Mouse (Mus musculus) stomach, postnatal 0 days (tissue): Measurements from ENCODE around the gene Fgfr2. TPM values are rescaled to one million over a fixed set of nuclear protein-coding genes. Genes with fewer than 3 reads are reported as not detected.

Experiments used
- ATAC-seq: fragments of 200-750 bp; cut with Nextera tagmentation; 2 replicates; pipeline ENCODE4 v1.8.0; 2017; ENCODE audit not compliant: low FRiP score, low TSS enrichment
- DNase-seq: peaks from one replicate; pipeline ENCODE4 v3.0.0-alpha.2; 2016; ENCODE audit warnings: low spot score
- H3K27ac ChIP-seq: fragments of 300-500 bp; sonication (generic); replicated peaks from 2 replicates; pipeline ENCODE4 v1.5.1; 2014; ENCODE audit warnings: mild to moderate bottlenecking, control low read depth
- H3K27me3 ChIP-seq: fragments of 300-500 bp; sonication (generic); 2 replicates; pipeline ENCODE4 v1.6.1; 2014; ENCODE audit warnings: low read length; ENCODE audit not compliant: control insufficient read depth, insufficient read depth
- H3K36me3 ChIP-seq: fragments of 300-500 bp; sonication (generic); 2 replicates; pipeline ENCODE4 v1.6.1; 2014; ENCODE audit warnings: low read length, mixed read lengths; ENCODE audit not compliant: control insufficient read depth, insufficient read depth
- H3K4me1 ChIP-seq: fragments of 300-500 bp; sonication (generic); replicated peaks from 2 replicates; pipeline ENCODE4 v1.6.1; 2014; ENCODE audit warnings: antibody characterized with exemption; ENCODE audit not compliant: control insufficient read depth, insufficient read depth
- H3K4me2 ChIP-seq: fragments of 300-500 bp; sonication (generic); replicated peaks from 2 replicates; pipeline ENCODE4 v1.6.1; 2014; ENCODE audit warnings: low read depth, mild to moderate bottlenecking, control low read depth, moderate library complexity
- H3K4me3 ChIP-seq: fragments of 300-500 bp; sonication (generic); 2 replicates; pipeline ENCODE4 v1.5.1; 2014; ENCODE audit warnings: low read depth, low read length, control low read depth
- H3K9ac ChIP-seq: fragments of 300-500 bp; sonication (generic); 2 replicates; pipeline ENCODE4 v1.6.1; 2014; ENCODE audit warnings: mild to moderate bottlenecking, low read length, control low read depth, mixed read lengths
- H3K9me3 ChIP-seq: fragments of 300-500 bp; sonication (generic); 2 replicates; pipeline ENCODE4 v1.6.1; 2016; ENCODE audit warnings: low read length; ENCODE audit not compliant: control insufficient read depth
- CTCF ChIP-seq: IDR thresholded peaks from 2 replicates; pipeline ENCODE4 v1.5.1; 2016; ENCODE audit warnings: antibody characterized with exemption, low read depth, mild to moderate bottlenecking, moderate library complexity
- EP300 ChIP-seq: optimal IDR thresholded peaks from 2 replicates; pipeline ENCODE3; 2016; ENCODE audit warnings: antibody characterized with exemption
- WGBS: fragments of 180-500 bp; shearing (Covaris S2); extraction: QIAGEN DNeasy Blood & Tissue Kit; methylation state at CpG from one replicate; pipeline ENCODE4 v1.1.7; 2014; 5-methylcytosine and 5-hydroxymethylcytosine counted together
- polyA plus RNA-seq: library from polyadenylated mRNA; unstranded; fragments of >200 nt; fragmentation: Nextera tagmentation; extraction: Ambion mirVana; gene quantifications from 2 replicates; pipeline ENCODE4 v1.2.1, GENCODE M21; 2015

The Fgfr2 gene
- polyA plus RNA-seq, 1 experiment from 2014 or later = 60.8 TPM

DNA sequence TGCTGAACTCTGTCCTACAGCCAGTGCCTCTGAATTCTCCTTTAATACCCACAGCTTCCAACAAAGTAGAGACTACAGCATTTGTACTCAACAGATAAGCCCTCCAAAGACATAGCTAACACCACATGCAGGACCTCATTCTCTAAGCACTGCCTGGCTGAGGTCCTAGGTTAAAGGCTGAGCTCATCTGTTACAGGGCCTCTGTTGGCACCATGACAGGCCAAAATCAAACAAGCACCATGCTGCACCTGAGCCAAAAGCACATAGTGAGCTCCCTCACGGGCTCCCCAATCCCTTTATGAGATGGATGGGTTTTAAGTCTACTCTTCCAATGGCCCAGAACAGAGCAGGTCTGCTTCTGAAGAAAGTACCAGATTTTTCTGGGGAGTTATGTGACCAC is 1865.8 kb downstream of the Fgfr2 start:
- no peak overlapping the region for H3K9ac ChIP-seq
- no peaks in the 10 kb centered on the region for H3K36me3 ChIP-seq
- no peak overlapping the region for H3K4me3 ChIP-seq
- no peak overlapping the region for H3K4me2 ChIP-seq
- H3K4me1 ChIP-seq = no peaks in the 10 kb centered on the region
- TF ChIP-seq CTCF = no peak
- no peak for TF ChIP-seq EP300
- H3K27ac ChIP-seq = no peak overlapping the region
- no peaks in the 10 kb centered on the region for H3K9me3 ChIP-seq
- WGBS = 17% methylated on average over 1 of the region's 1 CpGs
- peak; percentile 22 for DNase-seq
- ATAC-seq = peak; percentile 26; the same call in 1 of the 2 replicates
- H3K27me3 ChIP-seq = no peaks in the 10 kb centered on the region

DNA sequence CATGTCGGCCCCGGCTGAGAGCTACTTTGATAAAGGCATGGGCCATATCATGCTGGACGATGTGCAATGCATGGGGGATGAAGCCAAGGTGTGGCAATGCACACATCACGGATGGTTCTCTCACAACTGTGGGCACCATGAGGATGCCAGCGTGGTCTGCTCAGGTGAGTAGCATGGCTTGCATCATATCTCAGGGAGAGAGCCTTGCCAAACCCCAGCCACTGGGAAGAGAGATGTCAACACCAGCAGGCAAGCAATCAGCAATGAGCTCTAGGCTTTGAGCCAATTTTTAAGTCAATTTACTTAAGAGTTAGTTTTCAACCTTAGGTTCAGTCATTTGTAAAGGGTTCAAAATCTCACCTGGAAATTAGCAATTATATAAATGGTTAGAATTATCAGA is 1866.3 kb downstream of the Fgfr2 start:
- ATAC-seq (peak; percentile 72; the same call in 1 of the 2 replicates), DNase-seq (peak; percentile 30)
- WGBS = 85% methylated on average over 5 of the region's 5 CpGs
- H3K27ac ChIP-seq = no peak overlapping the region
- H3K4me3 ChIP-seq = no peak overlapping the region
- no peak overlapping the region for H3K4me2 ChIP-seq
- TF ChIP-seq CTCF (no peak), EP300 (no peak)
- no peak overlapping the region for H3K9ac ChIP-seq
- no peaks in the 10 kb centered on the region for H3K36me3 ChIP-seq
- H3K4me1 ChIP-seq = no peaks in the 10 kb centered on the region
- no peaks in the 10 kb centered on the region for H3K9me3 ChIP-seq
- H3K27me3 ChIP-seq = no peaks in the 10 kb centered on the region

DNA sequence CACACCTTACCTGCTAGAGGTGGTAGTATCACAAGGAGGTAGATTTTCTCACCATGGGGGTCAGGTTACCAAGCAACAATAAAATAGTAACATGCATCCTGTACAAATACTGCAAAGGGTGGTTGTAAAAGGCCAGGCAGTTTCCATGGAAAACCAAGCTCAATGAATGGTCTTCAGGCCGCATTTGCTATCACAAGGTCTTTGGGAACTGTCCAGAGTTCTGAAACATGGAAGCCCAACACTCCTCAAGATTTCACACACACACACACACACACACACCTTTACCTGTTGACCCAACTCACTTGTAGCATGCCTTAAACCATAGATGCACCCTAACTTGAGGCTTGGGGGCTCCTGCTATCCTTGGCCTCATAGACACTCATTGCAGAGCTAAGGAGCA is 1878.2 kb downstream of the Fgfr2 start:
- TF ChIP-seq EP300 (no peak), CTCF (no peak)
- no peak overlapping the region for H3K27ac ChIP-seq
- H3K9me3 ChIP-seq = no peaks in the 10 kb centered on the region
- H3K27me3 ChIP-seq = no peaks in the 10 kb centered on the region
- WGBS = 11% methylated on average over 1 of the region's 1 CpGs
- ATAC-seq = no peak
- no peak overlapping the region for H3K9ac ChIP-seq
- H3K4me1 ChIP-seq = no peaks in the 10 kb centered on the region
- H3K4me2 ChIP-seq = no peak overlapping the region
- DNase-seq = no peak
- no peak overlapping the region for H3K4me3 ChIP-seq
- H3K36me3 ChIP-seq = no peaks in the 10 kb centered on the region

DNA sequence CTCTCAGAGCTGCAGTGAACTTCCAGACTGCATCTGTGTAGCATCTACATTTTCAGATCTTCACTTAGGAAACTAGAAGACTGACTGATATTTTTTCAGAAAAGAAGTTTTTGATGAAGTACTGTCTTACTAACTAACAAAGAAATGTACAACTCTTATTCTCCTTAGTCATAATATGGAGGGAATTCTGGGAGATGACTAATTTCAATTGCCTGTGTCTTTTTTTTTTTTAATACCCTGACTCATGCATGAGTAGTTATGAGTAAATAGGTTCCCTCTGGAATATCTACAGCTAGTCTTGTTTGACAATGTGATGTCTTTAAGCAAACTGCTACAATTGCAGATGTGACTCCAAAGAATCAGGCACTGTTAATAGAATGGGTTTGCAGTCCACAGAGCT is 1887.1 kb downstream of the Fgfr2 start:
- no peaks in the 10 kb centered on the region for H3K9me3 ChIP-seq
- DNase-seq (no peak), ATAC-seq (no peak)
- no peaks in the 10 kb centered on the region for H3K4me1 ChIP-seq
- H3K4me3 ChIP-seq = no peak overlapping the region
- no peak overlapping the region for H3K9ac ChIP-seq
- H3K36me3 ChIP-seq = no peaks in the 10 kb centered on the region
- no peak overlapping the region for H3K4me2 ChIP-seq
- no peak overlapping the region for H3K27ac ChIP-seq
- no peak for TF ChIP-seq EP300
- TF ChIP-seq CTCF = no peak
- H3K27me3 ChIP-seq = no peaks in the 10 kb centered on the region

DNA sequence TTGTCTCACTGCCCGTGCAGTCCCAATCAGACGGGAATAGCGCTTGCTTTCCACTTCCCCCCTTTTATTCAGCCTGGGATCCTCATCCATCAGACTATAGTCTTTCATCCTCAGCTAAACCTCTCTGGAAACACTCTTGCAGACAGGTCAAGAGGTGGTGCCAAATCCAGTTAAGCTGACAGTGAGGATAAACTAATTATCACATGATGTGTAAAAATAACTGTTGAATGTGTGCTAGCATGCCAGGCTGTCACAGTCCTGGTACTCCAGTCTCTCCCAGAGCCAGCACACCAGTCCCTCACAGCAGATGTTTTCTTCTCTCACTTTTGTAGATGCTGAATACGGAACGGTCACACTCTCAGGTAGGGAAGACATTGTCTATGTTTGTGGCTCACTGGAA is 1900.1 kb downstream of the Fgfr2 start:
- Histone ChIP-seq H3K4me3 (no peak overlapping the region), H3K4me1 (no peaks in the 10 kb centered on the region), H3K4me2 (no peak overlapping the region), H3K9me3 (no peaks in the 10 kb centered on the region), H3K9ac (no peak overlapping the region), H3K36me3 (no peaks in the 10 kb centered on the region), H3K27ac (no peak overlapping the region), H3K27me3 (no peaks in the 10 kb centered on the region)
- TF ChIP-seq EP300 = no peak
- no peak for TF ChIP-seq CTCF
- 64% methylated on average over 5 of the region's 5 CpGs for WGBS
- DNase-seq (no peak), ATAC-seq (no peak)

DNA sequence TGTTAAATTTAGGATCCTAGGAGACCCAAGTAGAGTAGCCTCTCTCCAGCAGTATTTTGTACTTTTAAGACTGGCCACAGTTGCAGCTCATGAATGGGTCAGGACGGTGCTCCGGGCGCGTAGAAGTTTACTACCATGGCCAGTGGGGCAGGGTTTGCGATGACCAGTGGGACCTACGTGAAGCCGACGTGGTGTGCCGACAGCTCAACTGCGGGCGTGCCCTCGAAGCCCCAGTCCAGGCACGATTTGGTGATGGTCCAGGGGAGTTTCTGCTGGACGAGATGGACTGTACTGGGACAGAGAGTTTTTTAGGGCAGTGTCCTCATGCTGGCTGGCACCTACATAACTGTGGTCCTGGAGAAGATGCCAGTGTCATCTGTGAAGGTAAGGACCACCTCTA is 1935.2 kb downstream of the Fgfr2 start:
- 93% methylated on average over 14 of the region's 14 CpGs for WGBS
- Histone ChIP-seq H3K9ac (no peak overlapping the region), H3K4me3 (no peak overlapping the region), H3K9me3 (no peaks in the 10 kb centered on the region), H3K27ac (no peak overlapping the region), H3K27me3 (no peaks in the 10 kb centered on the region), H3K36me3 (no peaks in the 10 kb centered on the region), H3K4me2 (no peak overlapping the region), H3K4me1 (no peaks in the 10 kb centered on the region)
- TF ChIP-seq EP300 (no peak), CTCF (no peak)
- no peak for DNase-seq
- ATAC-seq = no peak
